Mouse (Mus musculus) heart, embryonic 11.5 days (tissue): ENCODE measurements around the gene Nek1. TPM values are rescaled to one million over a fixed set of nuclear protein-coding genes. Genes with fewer than 3 reads are reported as not detected.

Experiments
- ATAC-seq: fragments of 200-750 bp; cut with Nextera tagmentation; replicated peaks from 2 replicates; pipeline ENCODE4 v1.8.0; 2017; ENCODE audit warnings: moderate library complexity; ENCODE audit not compliant: insufficient number of reproducible peaks, low FRiP score, low TSS enrichment
- H3K27ac ChIP-seq: fragments of 300-500 bp; sonication (generic); 2 replicates; pipeline ENCODE4 v1.5.1; 2014; ENCODE audit warnings: mild to moderate bottlenecking, low read depth, low read length
- H3K27me3 ChIP-seq: fragments of 300-500 bp; sonication (generic); 2 replicates; pipeline ENCODE4 v1.6.1; 2014; ENCODE audit warnings: mild to moderate bottlenecking, low read length, mixed read lengths; ENCODE audit not compliant: control insufficient read depth, insufficient read depth
- H3K36me3 ChIP-seq: fragments of 300-500 bp; sonication (generic); 2 replicates; pipeline ENCODE4 v1.6.1; 2014; ENCODE audit warnings: mild to moderate bottlenecking, low read length, moderate library complexity, mixed read lengths; ENCODE audit not compliant: control insufficient read depth, insufficient read depth
- H3K4me1 ChIP-seq: fragments of 300-500 bp; sonication (generic); 2 replicates; pipeline ENCODE4 v1.6.1; 2014; ENCODE audit warnings: low read length; ENCODE audit not compliant: control insufficient read depth, insufficient read depth
- H3K4me2 ChIP-seq: fragments of 300-500 bp; sonication (generic); 2 replicates; pipeline ENCODE4 v1.6.1; 2014; ENCODE audit warnings: mild to moderate bottlenecking, moderate library complexity
- H3K4me3 ChIP-seq: fragments of 300-500 bp; sonication (generic); 2 replicates; pipeline ENCODE4 v1.5.1; 2014; ENCODE audit warnings: low read depth, low read length
- H3K9ac ChIP-seq: fragments of 300-500 bp; sonication (generic); 2 replicates; pipeline ENCODE4 v1.6.1; 2014; ENCODE audit warnings: mild to moderate bottlenecking, low read depth, low read length, moderate library complexity
- H3K9me3 ChIP-seq: fragments of 300-500 bp; sonication (generic); replicated peaks from 2 replicates; pipeline ENCODE4 v1.6.1; 2016; ENCODE audit warnings: low read length; ENCODE audit not compliant: control insufficient read depth
- WGBS: fragments of 180-500 bp; shearing (Covaris S2); extraction: QIAGEN DNeasy Blood & Tissue Kit; methylation state at CpG from one replicate; pipeline ENCODE4 v1.1.7; 2014; ENCODE audit not compliant: insufficient replicate concordance; 5-methylcytosine and 5-hydroxymethylcytosine counted together
- polyA plus RNA-seq: library from polyadenylated mRNA; unstranded; fragments of >200 nt; fragmentation: Nextera tagmentation; extraction: Ambion mirVana; gene quantifications from 2 replicates; pipeline ENCODE4 v1.2.1, GENCODE M21; 2014

The Nek1 gene
- polyA plus RNA-seq, 1 experiment from 2014 or later = 16.4 TPM

DNA sequence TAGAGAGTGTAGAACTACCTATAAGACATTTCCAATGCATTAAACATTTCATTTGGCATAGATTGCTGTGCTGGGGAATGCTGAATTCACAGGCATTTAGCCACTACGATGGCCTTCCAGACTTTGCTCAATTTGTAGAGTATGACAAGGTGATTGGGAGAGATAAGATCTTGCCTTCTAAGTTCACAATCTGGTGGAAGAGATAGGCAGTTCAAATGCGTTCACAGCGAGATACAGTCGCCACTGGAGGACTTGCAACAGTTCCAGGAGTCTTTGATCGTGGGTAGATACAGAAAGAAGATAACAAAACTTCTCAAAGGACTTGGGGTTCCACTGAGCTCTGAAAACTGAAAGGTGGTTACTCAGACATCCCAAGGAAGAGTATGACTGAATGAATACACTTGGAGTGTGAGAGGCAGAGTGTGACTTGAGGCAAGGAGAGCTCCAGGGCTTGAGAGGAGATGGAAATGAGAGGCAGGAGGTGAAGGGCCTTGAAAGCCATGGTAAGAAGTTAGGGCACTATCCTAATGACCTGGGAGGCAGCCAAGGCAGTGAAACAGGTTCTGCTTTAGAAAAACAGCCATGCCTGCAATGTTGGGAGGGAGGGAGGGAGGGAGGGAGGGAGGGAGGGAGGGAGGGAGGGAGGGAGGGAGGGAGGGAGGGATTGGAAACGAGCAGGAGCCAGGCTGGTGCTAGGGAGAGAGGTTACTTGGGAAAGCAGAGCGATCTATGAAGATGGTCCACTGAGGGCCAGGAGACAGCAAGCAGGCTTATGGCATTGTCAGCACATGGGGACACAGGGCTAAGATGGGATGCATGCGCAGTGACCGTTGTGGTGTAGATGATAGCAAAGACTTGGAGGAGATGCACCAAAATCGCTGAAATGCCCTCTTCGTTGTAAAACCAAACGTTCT lies 184.9 kb downstream of the Nek1 start:
- Histone ChIP-seq H3K27ac (no peak overlapping the region), H3K4me2 (no peak overlapping the region), H3K27me3 (no peaks in the 10 kb centered on the region), H3K4me3 (no peak overlapping the region), H3K36me3 (no peaks in the 10 kb centered on the region), H3K9me3 (no peaks in the 10 kb centered on the region), H3K9ac (no peak overlapping the region), H3K4me1 (no peaks in the 10 kb centered on the region)
- no peak for ATAC-seq
- WGBS = 60% methylated on average over 12 of the region's 12 CpGs

DNA sequence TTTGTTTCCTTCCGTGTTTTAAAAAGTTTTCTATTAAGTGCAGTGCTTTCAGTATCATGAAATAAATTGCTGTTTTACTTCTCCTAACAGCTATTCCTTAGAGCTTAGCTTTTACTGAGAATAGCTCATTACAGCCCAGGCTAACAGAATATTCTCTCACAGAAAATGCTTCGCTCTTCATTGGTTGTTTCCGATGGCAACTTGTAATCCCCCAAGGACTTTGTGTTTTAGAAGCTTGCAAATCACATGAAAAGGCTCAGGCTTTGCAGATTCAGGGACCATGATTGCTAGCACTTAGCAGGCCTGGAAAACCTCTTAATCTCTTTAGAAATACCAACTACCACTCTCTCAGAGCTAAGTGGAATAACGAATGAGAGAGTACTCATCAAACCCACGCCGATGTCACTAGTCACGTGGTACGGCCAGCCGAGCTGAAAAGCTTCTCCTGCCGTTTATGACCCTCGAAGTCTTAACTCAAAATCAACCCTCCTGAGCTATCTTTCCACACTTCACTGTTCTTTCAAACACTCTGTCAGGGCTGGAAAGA lies 185.7 kb downstream of the Nek1 start:
- ATAC-seq = no peak
- 54% methylated on average over 11 of the region's 11 CpGs for WGBS
- H3K4me1 ChIP-seq = no peaks in the 10 kb centered on the region
- H3K36me3 ChIP-seq = no peaks in the 10 kb centered on the region
- no peak overlapping the region for H3K4me2 ChIP-seq
- H3K27me3 ChIP-seq = no peaks in the 10 kb centered on the region
- no peak overlapping the region for H3K4me3 ChIP-seq
- H3K9me3 ChIP-seq = no peaks in the 10 kb centered on the region
- H3K9ac ChIP-seq = no peak overlapping the region
- no peak overlapping the region for H3K27ac ChIP-seq

Other genes with a start within 250 kb of the Nek1 start
- gene Hpf1, start 102.8 kb upstream of the Nek1 start, polyA plus RNA-seq = 75.0 and 75.8 TPM in 2 replicates
- 24.4 and 29.2 TPM in 2 replicates for gene Clcn3, start 9.9 kb upstream of the Nek1 start, polyA plus RNA-seq
- gene Sh3rf1, start 230.7 kb downstream of the Nek1 start, polyA plus RNA-seq = 6.4 and 7.1 TPM in 2 replicates